Mouse (Mus musculus) retina, adult 2 months (tissue): ENCODE results near the gene Socs2.

Experiments
- DNase-seq: peaks from one replicate; pipeline ENCODE4 v3.0.0-alpha.2; 2012; ENCODE audit warnings: low read depth, low spot score

The Socs2 gene

DNA sequence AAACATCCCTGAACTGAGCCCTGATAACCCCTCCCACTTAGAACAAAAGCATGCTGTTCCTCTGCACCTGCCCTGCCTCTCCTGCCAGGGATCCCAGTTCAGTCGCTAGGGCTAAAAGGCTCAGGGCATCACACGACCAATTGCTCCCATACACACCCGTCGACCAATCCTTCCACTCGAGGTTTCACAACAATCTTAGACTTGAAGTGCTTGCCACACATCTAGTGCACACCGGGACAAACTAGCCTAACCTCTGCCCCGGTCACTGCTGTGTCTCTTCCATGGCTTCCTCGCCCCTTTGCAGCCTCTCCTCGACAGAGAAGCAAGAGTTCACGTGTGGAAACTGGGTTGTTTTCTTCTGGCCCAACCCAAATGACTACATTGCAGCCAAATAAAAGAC is 3.3 kb upstream of the Socs2 start:
- no peak for DNase-seq

DNA sequence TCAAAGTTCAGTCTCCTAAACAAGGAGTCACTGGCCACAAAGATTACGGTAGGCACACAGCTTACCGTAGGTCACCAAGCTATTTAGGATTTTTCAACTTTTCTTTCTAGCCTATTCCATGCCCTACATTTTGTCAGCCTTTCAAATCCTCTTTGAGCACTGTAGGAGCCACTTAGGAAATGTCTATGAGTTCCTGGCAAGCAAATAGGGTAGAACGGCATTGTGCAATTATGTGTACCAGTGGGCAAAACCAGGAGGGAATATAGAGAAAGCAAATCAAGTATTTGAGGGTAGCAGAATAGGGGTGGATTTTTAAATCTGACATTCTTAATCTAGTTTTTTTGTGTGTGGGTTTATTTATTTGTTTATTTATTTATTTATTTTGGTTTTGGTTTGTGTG is 2.7 kb upstream of the Socs2 start:
- no peak for DNase-seq

DNA sequence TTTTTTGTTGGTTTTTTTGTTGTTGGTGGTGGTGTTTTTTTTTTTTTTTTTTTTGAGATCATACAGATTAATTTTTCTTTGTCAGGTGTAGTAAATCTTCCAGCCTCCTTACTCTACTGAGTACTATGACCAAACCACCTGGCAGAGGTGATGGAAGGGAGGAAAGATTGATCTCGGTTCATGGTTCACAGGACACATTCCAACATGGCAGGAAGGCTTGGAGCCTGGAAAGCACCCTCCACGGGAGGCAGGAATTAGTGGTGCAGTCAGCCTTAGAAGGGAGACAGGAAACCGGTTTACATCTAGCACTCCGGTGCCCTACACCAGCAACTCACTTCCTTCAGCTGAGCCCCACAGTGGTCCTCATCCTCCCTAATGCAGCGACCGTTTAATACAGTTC is 1.7 kb upstream of the Socs2 start:
- no peak for DNase-seq

DNA sequence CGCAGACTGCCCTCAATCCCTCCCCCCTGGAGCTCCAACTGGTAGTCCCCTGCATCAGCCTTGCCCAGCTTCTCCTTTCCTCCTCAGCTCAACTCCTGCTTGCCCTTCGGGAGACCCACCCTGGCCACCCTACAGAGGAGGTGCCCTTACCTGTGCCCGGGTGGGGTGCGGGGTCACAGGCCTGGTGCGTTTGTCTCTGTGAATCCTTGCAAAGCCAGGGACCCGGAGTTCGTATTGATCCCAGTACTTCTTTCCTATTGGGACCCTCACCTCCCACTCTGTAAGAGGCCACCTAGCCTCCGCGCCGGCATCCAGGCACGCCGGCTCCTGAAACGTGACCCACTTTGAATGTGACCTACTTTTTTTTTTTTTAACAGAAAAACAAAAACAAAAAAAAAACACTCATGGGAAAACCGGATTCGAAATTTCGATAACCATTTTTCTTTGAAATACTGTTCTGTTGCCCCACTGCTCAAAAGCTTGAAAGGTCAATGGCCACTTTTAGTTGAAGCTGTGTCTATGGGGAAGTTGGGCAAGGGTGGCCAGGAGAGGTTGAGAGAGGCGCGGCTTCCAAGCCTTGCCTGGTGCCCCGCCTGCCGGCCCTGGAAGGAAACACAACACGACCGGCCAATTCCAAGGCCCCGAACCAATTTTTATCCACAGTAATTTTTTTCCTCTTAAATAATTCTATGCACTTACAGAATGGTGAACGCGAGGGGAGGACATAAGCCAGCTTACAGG is 686 bp upstream of the Socs2 start:
- no peak for DNase-seq

GRCm38 (mm10) chr10:95416361-95416684 is 657 bp downstream of the Socs2 start:
- DNase-seq = no peak

DNA sequence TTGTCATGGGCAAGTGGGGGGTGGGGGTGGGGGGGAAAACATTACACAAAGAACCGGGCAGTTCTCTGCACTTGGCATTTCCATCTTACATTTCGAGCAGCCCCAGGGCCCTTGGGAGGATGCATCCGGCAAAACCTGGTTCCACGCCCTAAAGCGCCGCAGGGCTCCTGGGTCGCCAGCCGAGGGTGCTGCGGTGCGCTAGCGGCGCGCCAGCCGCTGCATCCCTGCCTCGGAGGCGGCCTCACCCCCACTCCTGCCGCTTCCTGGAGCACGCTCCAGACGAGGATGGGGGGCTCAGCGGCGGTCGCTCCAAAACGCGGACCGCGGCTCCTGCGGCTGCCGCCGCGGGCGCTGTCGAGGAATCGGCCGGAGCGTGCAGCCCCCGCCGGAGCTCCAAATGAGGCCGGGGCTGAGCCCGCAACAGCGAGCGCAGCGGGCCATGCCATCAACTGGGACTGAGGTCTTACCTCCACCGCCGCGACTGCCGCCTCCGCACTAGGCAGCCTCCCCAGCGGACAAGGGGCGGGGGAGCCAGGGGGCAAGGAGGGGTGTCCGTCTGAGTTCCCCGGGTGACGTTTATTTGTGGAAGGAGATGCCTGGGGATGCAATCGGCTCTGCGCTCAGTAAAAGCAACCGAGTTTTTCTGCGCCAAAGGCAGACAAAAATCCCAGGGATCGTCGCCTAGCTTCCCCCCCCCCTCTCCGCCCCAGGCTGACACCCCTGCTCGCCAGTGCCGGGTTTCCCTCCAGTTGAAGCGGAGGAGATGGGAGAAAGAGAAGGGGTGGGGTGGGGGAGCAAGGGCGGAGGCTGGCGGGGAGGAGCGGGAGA is 1.2 kb downstream of the Socs2 start:
- no peak for DNase-seq

GRCm38 (mm10) chr10:95415159-95415532 is 1.8 kb downstream of the Socs2 start:
- DNase-seq = no peak

DNA sequence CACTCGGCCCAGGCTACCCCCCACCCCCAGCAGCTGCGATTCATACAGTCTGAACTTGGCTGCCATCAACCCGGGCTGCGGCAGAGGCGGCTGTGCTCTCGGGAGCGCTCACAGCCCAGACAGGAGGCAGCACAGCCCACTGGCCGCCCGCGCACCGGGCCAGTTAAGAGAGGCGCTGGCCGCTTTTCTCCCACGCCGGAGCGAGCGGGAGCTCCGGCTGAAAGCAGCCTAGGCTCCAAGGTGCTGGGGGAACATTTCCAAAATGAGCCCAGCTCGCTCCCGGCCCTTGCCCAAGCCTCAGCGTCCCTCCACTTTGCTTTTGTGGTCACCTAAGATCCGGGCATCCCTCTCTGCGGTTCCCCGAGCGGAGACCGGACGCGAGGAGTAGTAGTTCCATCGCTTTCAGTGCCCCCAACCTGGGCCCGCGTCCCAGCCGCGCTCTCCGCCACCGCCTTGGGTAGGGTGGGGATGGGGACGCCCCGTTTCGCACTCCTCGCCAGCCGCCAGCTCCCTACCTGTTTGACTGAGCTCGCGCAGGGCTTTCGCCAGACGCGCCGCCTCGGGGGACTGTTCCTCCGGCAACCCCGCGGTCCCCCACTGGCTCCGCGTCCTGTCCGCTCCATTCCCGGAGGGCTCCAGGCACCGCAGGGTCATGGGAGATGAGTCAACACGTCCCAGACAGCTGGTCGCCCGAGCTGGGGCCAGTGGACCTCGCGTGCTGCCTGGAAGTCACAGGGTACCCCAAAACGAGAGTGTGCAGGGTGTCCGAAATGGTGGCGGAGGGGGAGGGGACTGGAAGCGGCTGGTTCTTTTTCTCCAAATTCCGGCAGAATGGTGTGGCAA is 2.4 kb downstream of the Socs2 start:
- no peak for DNase-seq

DNA sequence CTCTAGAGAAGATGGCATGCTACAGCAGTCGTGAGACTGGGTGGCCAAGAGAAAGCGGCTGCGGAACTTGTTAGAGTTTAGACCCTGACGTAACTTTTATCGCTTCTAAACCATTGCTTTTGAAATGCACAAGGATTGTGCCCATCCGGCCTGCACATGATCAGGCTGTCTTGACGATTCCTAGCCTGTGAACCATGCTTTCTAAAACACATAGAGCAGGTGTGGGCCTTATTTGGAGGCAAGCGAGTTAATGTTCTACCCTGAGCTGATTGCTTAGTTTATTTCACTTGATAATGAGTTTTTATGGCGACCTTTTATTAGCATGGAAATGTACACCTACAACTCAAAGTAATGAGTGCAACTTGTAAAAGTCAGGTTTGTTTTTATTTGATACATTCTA is 5.8 kb downstream of the Socs2 start:
- DNase-seq = no peak

- DNase-seq = no peak
Measured at GRCm38 (mm10) chr10:95410709-95411108, 6.3 kb downstream of the Socs2 start.

DNA sequence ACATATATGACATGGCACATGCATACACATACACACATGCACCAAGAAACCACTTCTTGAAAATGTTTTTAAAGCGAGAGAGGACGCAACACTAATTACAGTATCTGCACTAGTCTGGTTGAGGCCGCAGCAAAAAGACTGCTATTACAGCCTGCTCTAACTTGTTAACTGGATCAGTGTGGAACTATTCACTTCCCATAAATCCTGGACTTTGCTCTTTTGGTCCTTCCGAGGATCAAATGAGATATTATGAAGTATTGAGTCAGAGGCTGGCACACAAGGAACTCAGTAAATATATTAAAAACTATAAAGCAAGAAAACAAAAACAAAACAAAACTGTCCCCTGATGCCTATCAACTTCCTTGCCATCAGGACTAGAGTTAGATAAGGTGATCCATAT is 6.8 kb downstream of the Socs2 start:
- no peak for DNase-seq

DNA sequence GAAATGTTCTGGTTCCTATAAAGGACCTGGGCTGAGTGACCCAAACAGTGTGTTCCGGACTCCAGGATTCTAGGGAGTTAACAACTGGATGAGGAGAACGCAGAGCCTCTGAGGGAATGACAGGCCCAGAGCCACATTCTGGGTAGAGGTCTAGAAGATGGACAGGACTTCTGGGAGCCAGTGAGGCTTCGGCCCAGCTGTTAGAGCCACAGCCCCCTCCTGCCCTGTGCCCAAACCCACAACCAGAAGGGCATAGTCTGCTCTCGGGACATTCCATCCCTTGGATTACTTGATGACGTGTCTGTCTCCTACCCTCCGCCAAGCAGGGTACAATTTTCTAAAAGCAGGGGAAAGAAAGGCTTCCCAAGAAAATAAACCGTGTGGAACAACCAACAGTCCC is 7.8 kb downstream of the Socs2 start:
- no peak for DNase-seq

DNA sequence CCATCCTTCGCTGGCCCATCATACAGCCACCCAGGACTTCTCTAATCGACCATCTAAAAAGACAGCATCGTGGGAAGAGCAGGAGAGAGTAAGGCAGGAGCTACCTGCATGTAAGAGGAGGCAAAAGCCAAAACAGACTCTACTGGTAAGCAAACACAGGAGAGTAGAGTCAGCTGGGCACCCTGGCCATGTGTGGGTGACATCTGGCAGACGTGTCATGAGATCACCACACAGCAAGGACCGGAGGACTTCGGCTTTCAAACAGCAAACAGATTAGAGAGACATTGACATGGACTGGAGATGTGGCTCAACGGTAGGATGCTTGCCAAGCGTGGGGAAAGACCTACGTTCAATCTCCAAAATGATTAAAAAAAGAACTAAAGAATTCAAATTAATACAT is 8.5 kb downstream of the Socs2 start:
- DNase-seq = no peak

GRCm38 (mm10) chr10:95407541-95408160 is 9.3 kb downstream of the Socs2 start:
- no peak for DNase-seq

GRCm38 (mm10) chr10:95404774-95405173 is 12.2 kb downstream of the Socs2 start:
- no peak for DNase-seq

- no peak for DNase-seq
Measured at GRCm38 (mm10) chr10:95399689-95400354, 17.2 kb downstream of the Socs2 start.

GRCm38 (mm10) chr10:95398489-95398888 is 18.5 kb downstream of the Socs2 start:
- DNase-seq = no peak

DNA sequence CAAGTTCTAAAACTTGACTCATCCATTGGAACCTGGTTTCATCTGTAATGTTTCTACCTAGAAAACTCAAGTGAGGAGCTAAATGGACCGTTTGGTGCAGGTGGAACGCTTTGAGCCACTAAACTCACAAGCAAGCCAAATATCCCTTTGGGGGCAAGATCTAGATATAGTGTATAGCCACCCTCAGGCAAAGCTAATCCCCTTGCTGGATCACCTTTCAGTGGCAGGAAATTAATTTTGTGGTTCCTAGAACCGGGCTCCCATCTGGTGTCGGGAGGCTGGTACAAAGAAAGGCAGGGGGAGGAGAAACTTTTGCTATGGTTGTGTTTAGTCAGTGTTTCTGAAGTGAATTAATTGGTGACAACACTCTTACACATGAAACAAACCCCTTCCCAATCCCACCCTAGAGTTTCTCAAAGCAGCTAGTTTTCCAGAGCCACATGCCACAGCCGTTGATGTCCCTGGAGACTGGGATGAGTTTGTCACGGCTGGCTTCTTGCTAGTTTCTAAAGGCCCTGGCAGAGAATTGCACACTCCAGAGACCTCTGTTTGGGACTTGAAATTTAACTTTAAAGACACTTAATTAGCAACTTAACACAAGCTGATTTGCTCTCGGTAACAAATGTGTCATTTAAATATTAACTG is 19.7 kb downstream of the Socs2 start:
- DNase-seq = no peak

DNA sequence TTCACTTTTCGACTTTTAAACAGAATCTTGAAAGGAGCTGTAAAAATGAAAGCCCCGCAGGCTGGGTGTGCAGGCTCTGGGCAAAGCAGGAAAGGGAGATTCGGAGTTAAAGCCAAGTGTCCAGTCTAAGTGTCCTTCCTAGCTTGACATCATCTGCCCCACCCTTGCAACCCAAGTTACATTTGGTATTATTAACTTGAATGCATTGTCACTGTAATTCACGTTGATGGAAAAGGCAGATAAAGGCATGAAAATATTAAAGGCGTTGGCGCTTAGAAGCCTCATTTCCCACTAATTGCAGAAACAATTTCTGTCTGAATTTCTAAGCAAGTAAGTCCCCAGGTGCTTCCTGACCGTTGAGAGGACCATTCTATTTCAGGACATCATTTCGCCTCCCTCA is 20.6 kb downstream of the Socs2 start:
- no peak for DNase-seq

GRCm38 (mm10) chr10:95394819-95395812 is 21.9 kb downstream of the Socs2 start:
- DNase-seq = no peak
